Mouse (Mus musculus) liver, postnatal 0 days (tissue): Measurements from ENCODE around the gene Ccne1. TPM values are rescaled to one million over a fixed set of nuclear protein-coding genes. Genes with fewer than 3 reads are reported as not detected.
A peak's percentile ranks its signal among the peaks of the same experiment; 100 is the strongest.

Experiments
- ATAC-seq: fragments of 200-750 bp; cut with Nextera tagmentation; 2 replicates; pipeline ENCODE4 v1.8.0; 2017; ENCODE audit warnings: mild to moderate bottlenecking, moderate library complexity
- DNase-seq: peaks from one replicate; pipeline ENCODE4 v3.0.0-alpha.2; 2016
- H3K27ac ChIP-seq: fragments of 300-500 bp; sonication (generic); 2 replicates; pipeline ENCODE4 v1.5.1; 2014; ENCODE audit warnings: antibody characterized with exemption, moderate library complexity, mild to moderate bottlenecking, low read depth
- H3K27me3 ChIP-seq: fragments of 300-500 bp; sonication (generic); 2 replicates; pipeline ENCODE4 v1.6.1; 2014; ENCODE audit warnings: low read length, control low read depth, mixed read lengths; ENCODE audit not compliant: insufficient read depth
- H3K36me3 ChIP-seq: fragments of 300-500 bp; sonication (generic); replicated peaks from 2 replicates; pipeline ENCODE4 v1.6.1; 2014; ENCODE audit warnings: mild to moderate bottlenecking, control low read depth, low read length, moderate library complexity, mixed read lengths; ENCODE audit not compliant: insufficient read depth
- H3K4me1 ChIP-seq: fragments of 300-500 bp; sonication (generic); 2 replicates; pipeline ENCODE4 v1.6.1; 2014; ENCODE audit warnings: antibody characterized with exemption, mild to moderate bottlenecking, control low read depth; ENCODE audit not compliant: insufficient read depth
- H3K4me2 ChIP-seq: fragments of 300-500 bp; sonication (generic); 2 replicates; pipeline ENCODE4 v1.6.1; 2014; ENCODE audit warnings: low read depth, mild to moderate bottlenecking, low read length, moderate library complexity, mixed read lengths
- H3K4me3 ChIP-seq: fragments of 300-500 bp; sonication (generic); 2 replicates; pipeline ENCODE4 v1.5.1; 2014; ENCODE audit warnings: low read depth, low read length
- H3K9ac ChIP-seq: fragments of 300-500 bp; sonication (generic); replicated peaks from 2 replicates; pipeline ENCODE4 v1.6.1; 2014; ENCODE audit warnings: mild to moderate bottlenecking, moderate library complexity
- H3K9me3 ChIP-seq: fragments of 300-500 bp; sonication (generic); 2 replicates; pipeline ENCODE4 v1.6.1; 2016; ENCODE audit warnings: mild to moderate bottlenecking, control low read depth, low read length, mixed read lengths
- CTCF ChIP-seq: sonication (generic); IDR thresholded peaks from 2 replicates; pipeline ENCODE4 v1.5.1; 2016; ENCODE audit warnings: antibody characterized with exemption, low read depth
- EP300 ChIP-seq: IDR thresholded peaks from 2 replicates; pipeline ENCODE4 v1.6.1; 2016; ENCODE audit warnings: antibody characterized with exemption, low read depth, mild to moderate bottlenecking
- WGBS: fragments of 180-500 bp; shearing (Covaris S2); extraction: QIAGEN DNeasy Blood & Tissue Kit; methylation state at CpG from one replicate; pipeline ENCODE4 v1.1.7; 2014; ENCODE audit not compliant: insufficient replicate concordance; 5-methylcytosine and 5-hydroxymethylcytosine counted together
- polyA plus RNA-seq: library from polyadenylated mRNA; unstranded; fragments of >200 nt; fragmentation: Nextera tagmentation; extraction: Ambion mirVana; gene quantifications from 2 replicates; pipeline ENCODE4 v1.2.1, GENCODE M21; 2015

The Ccne1 gene
- polyA plus RNA-seq, result 31.1 and 32.4 TPM in 2 replicates

- Histone ChIP-seq H3K4me1 (peaks cover 22% of the 10 kb centered on the region), H3K9me3 (no peaks in the 10 kb centered on the region), H3K4me2 (peak within 1 kb of the TSS; percentile 99), H3K27ac (peak within 1 kb of the TSS; percentile 75), H3K9ac (peak within 1 kb of the TSS; percentile 87), H3K36me3 (peaks cover 15% of the 10 kb centered on the region), H3K4me3 (peak within 1 kb of the TSS; percentile 92), H3K27me3 (no peaks in the 10 kb centered on the region)
- peak; percentile 100 for DNase-seq
- ATAC-seq, result peak; percentile 92
- TF ChIP-seq EP300 (no peak), CTCF (no peak)
- WGBS, result under 1% methylated on average over 83 of the region's 102 CpGs
Observed at GRCm38 (mm10) chr7:38107371-38108259, at the start of gene Ccne1. TSS of gene Ccne1 (minus strand) at chr7:38107534.

DNA sequence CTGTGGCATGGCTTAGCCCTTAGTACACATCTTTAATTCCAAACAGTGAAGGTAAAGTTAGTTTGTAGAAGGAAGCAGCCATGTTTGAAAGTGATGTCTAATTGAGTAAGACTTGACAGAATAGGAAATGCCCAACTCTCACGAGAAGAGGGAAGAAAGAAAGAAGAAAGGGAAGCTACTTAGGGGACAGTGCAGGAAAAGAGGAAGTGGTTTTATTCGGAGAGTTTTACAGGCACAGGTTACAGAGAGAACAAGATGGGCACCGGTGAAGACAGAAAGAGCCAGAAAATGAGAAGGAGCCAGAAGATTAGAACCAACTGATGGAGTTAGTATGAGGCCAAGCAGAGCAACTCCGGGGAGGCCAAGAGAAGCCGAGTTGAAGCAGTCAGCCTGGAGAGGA, 48.5 kb upstream of the Ccne1 start:
- H3K9me3 ChIP-seq, result no peaks in the 10 kb centered on the region
- H3K4me2 ChIP-seq, result no peak overlapping the region
- peak overlapping the region; percentile 76 for H3K27ac ChIP-seq
- no peak for TF ChIP-seq EP300
- H3K9ac ChIP-seq, result no peak overlapping the region
- ATAC-seq (no peak), DNase-seq (no peak)
- H3K4me1 ChIP-seq, result no peaks in the 10 kb centered on the region
- no peaks in the 10 kb centered on the region for H3K36me3 ChIP-seq
- no peak overlapping the region for H3K4me3 ChIP-seq
- H3K27me3 ChIP-seq, result no peaks in the 10 kb centered on the region
- 38% methylated on average over 5 of the region's 5 CpGs for WGBS

DNA sequence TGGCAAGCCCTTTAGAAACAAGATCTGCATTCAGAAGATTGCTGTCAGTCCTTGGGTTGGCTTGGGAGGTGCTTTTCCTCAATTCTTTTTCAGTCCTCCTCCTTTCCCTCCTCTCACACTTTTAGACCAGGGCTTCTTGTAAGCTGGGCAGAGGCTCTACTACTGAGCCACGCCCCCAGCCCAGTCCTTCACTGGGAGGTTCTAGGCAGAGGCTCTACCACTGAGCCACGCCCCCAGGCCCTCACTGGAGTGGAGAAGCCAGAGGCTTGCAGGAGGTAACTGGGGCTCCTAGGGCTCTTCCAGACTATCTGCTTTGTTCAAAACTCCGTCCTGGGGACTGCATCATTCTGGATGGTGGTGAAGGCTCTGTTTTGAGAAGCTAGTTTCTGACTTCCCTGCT, 45.2 kb upstream of the Ccne1 start:
- WGBS, result 65% methylated on average over 3 of the region's 3 CpGs
- Histone ChIP-seq H3K27me3 (no peaks in the 10 kb centered on the region), H3K4me3 (no peak overlapping the region), H3K9ac (no peak overlapping the region), H3K36me3 (no peaks in the 10 kb centered on the region), H3K4me1 (no peaks in the 10 kb centered on the region), H3K9me3 (no peaks in the 10 kb centered on the region), H3K27ac (no peak overlapping the region), H3K4me2 (no peak overlapping the region)
- ATAC-seq (no peak), DNase-seq (no peak)
- TF ChIP-seq EP300 (no peak), CTCF (no peak)

DNA sequence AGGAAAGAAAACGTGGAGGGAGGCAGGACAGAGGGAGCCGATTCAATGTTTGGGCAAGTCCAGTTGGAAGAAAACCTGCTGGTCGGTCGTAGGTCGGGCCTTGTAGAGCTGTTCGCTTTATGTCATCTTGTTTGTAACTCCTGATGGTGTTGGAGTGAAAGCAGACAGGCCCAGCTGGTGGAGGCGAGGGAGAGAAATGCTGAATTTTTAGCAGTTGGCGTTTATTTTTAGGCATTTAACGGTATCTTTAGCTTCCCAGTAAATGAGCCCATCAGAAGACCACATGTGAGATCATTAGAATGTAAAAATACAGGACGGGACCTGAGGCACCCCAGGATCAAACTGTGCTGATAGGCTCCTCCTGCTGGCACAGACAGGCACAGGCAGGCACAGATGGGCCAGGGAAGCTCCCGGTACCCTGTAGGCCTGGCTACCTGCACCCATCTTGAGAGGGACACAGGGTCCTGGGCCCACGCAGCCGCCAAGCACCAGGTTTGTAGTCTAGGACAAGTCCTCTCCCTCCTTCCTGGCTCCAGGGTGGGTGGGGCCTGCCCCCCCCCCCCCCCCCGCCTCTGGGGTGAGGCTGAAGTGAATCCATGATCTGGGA, 44.5 kb upstream of the Ccne1 start:
- H3K27me3 ChIP-seq, result no peaks in the 10 kb centered on the region
- no peak overlapping the region for H3K4me3 ChIP-seq
- DNase-seq, result no peak
- no peaks in the 10 kb centered on the region for H3K9me3 ChIP-seq
- TF ChIP-seq CTCF, result no peak
- TF ChIP-seq EP300, result no peak
- no peaks in the 10 kb centered on the region for H3K36me3 ChIP-seq
- no peak overlapping the region for H3K4me2 ChIP-seq
- H3K9ac ChIP-seq, result no peak overlapping the region
- 65% methylated on average over 14 of the region's 14 CpGs for WGBS
- H3K4me1 ChIP-seq, result no peaks in the 10 kb centered on the region
- no peak for ATAC-seq
- H3K27ac ChIP-seq, result no peak overlapping the region

DNA sequence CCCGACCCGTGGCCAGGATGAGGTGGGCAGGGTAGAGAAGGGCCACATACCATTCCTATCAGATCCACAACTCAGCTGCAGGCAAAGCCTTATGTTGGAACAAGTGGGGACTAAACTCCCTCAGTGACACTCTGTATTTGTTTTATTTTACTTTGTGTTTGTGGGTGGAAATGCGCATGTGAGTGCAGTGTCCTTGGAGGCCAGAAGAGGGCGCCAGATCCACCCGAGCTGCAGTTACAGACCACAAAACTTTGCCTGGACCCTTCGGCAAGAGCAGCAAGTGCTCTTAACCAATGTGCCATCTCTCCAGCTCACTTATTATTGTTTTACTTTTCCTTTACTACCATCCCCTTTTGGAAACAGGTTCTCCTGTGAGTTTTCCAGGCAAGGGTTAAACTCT, 40.1 kb upstream of the Ccne1 start:
- no peak for DNase-seq
- H3K4me3 ChIP-seq, result no peak overlapping the region
- ATAC-seq, result no peak
- H3K4me2 ChIP-seq, result no peak overlapping the region
- WGBS, result 76% methylated on average over 6 of the region's 6 CpGs
- no peak overlapping the region for H3K9ac ChIP-seq
- H3K27me3 ChIP-seq, result no peaks in the 10 kb centered on the region
- H3K9me3 ChIP-seq, result no peaks in the 10 kb centered on the region
- no peaks in the 10 kb centered on the region for H3K4me1 ChIP-seq
- TF ChIP-seq CTCF (peak; percentile 42), EP300 (no peak)
- H3K36me3 ChIP-seq, result no peaks in the 10 kb centered on the region
- no peak overlapping the region for H3K27ac ChIP-seq

DNA sequence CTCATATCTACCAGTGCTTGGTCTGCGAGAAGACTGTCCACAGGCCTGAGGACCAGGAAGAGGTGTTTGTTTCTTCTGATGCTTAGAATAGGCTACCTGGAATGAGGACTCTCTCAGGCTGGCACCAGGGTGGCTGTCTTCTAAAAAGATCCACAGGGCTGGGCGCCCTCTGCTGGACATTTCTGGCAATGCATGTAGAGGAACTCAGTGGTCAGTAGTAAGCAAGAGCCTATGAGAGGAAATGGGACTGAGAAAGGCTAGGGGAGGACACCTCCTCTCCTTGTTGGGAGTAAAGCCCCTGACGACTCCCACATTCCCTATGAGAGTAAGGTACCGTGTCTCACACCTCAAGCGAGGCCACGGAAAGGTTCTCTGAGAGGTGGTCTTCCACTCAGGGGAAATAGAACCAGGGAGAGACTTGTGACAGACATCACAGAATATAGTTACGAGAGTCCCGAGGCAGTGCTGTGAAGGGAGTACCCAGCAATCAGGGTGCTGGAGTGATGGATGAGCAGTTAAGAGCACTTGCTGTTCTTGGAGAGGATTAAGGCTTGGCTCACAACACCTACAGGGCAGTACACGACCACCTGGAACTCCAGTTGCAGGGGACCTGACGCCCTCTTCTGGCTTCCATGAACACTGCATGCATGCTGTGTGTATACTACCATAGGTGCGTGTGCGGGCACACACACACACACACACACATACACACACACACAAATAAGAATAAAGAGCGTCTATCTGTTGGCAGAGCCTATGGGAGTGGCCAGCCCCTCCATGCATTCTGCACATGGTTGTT, 34.6 kb upstream of the Ccne1 start:
- DNase-seq (peak; percentile 89), ATAC-seq (peak; percentile 64; the same call in 1 of the 2 replicates)
- no peaks in the 10 kb centered on the region for H3K27me3 ChIP-seq
- no peak overlapping the region for H3K4me3 ChIP-seq
- no peaks in the 10 kb centered on the region for H3K9me3 ChIP-seq
- no peak for TF ChIP-seq EP300
- peak; percentile 96 for TF ChIP-seq CTCF
- no peaks in the 10 kb centered on the region for H3K36me3 ChIP-seq
- H3K4me2 ChIP-seq, result no peak overlapping the region
- no peaks in the 10 kb centered on the region for H3K4me1 ChIP-seq
- H3K27ac ChIP-seq, result no peak overlapping the region
- H3K9ac ChIP-seq, result no peak overlapping the region
- 56% methylated on average over 13 of the region's 13 CpGs for WGBS
